Mouse (Mus musculus) naive thymus-derived CD4-positive, alpha-beta T cell, adult 5 months (primary cell): Measurements from ENCODE around the gene Gm27021. TPM values are rescaled to one million over a fixed set of nuclear protein-coding genes. Genes with fewer than 3 reads are reported as not detected.

Experiments
- polyA plus RNA-seq: library from polyadenylated mRNA; unstranded; fragments of 100-300 nt; shearing (Covaris generic); gene quantifications from one replicate; pipeline ENCODE4 v1.2.1, GENCODE M21; 2017

Gm27021 gene
- polyA plus RNA-seq, result not detected

DNA sequence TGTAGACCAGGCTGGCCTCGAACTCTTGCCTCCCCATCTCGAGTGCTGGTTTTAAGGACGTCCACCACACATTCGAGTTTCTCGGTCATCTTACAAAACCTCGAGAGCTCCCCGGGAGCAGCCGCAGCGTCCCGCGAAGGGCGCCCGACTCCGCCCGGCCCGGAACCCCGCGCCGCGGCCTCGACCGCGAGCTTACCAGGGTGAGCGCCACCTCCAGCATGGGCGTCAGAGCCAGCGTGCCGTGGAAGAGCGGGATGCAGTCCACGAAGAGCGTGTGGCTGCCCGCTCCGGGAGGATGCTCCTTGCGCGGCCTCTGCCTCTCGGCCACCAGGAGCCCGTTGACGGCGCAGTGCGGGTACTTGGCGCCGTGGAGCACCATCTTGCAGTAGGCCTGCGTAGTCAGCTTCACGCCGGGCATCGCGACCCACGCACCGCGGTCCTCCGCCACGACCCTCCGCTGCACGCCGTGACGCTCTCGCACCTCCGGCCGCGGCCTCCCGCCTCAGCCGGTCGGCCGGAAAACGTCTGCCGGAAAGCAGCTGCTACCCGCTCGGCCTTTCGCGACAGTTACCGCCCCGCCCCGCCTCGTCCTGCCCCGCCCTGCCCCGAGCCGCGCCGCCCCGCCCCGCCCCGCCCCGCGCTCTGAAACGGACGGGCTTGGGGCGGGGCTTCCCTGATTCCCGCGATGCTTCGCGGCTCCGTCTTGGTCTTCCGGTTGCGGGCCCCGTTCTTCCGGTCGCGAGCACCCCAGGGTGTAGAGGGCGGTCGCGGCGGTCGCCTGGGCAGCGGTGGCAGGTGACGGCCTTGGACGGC, at the start of gene Gm27021, which contains the start of gene Cox4i1:
Gm27021 (minus strand) TSS at position 519 of the 813 bp plus-strand sequence.
Cox4i1 (plus strand) TSS at position 662 of the 813 bp plus-strand sequence.

DNA sequence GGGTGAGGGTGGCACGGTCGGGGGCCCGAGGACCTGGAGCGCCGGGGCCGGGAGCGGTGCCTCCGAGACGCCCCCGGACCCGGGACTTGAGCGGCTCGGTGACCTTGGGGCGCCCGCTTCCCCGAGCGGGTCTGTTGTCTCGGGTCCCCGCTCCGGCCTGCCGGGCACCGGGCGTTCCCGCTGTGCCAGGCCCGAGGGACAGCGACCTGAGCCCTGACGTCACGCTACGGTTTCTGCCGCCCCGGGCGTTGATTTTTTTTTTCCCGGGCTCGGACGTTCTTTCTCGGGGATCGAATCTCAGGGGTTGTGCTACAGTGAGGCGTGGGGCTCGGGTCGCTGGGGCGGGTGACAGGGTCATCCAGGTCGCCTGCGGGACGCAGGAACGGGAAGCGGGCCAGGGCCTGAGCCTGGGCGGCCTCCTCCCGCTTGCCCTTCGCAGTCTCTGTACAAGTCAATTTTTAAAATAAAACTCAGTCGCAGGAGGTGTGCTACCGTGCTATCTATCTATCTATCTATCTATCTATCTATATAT, 561 bp upstream of the Gm27021 start, which contains the start of gene Emc8:
Emc8 (minus strand) TSS at position 200 of the 532 bp plus-strand sequence.

DNA sequence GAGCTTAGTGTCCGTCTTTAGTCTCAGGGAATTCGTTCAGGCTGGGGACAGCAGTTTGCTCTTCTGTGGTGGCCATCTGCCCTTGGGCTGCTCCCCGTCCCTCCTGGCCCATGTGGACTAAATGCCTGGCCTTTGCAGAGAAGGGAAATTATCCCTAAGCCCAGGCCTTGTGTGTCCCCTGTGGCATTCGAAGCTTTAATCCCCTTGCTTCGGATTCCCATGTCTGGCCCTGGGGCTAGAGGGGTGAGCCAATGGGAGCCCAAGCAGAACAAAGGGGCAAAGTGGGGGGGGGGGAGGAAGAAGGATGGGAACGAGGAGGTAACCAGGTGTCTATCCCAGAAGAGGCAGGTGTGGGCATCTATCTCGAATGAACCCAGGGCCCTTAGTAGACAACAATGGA, 20.3 kb downstream of the Gm27021 start, which contains the start of gene 1190005I06Rik:
1190005I06Rik (minus strand) TSS at position 101 of the 400 bp plus-strand sequence.

DNA sequence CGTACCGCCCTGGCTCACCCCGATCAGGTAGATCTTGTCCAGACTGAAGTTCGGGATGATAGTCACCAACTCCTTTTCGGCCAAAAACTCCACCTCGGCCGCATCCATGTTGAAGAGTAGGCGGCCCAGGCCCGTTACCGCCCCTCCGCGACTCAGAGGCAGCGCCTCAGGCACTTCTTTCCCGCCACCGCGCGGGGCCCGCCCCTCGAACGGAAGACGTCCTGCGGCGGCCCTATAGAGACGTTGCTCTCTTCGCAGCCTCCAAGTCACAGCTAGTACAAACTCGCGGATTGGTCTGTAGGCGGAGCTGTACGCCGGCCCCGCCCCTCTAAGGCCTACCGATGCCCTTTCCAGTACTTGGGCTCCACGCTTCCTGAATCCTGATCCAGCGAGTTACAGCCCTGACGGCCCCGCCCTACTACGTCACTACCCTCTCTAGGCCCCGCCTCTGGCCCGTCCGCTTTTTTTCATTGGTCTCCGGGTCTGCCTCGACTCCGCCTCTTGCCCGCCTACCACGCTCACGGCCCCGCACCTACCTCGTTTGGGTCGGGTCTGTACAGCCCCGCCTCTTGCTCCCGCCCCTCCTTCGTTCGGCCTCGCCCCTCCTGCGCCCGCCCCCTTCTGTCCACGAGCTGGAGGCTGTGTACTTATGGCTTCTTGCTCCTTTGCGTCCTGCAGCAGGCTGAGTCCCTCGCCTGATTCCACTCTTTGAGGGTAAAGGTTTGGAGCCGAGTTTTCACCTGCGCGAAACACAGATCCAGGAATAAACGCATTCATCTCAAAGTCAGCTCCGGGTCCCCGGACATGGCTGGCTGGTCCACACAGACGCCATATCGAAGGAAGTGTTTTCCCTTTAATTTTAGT, 78.7 kb downstream of the Gm27021 start, which contains the start of gene Gins2:
Gins2 (minus strand) TSS at position 397 of the 864 bp plus-strand sequence.

Other genes with a start within 250 kb of the Gm27021 start
- 3.3 TPM for gene Gins2, start 78.8 kb downstream of the Gm27021 start, polyA plus RNA-seq
- gene 1190005I06Rik, start 20.4 kb downstream of the Gm27021 start, polyA plus RNA-seq, result not detected
- 700 TPM for gene Cox4i1, start 143 bp upstream of the Gm27021 start, polyA plus RNA-seq
- 47.7 TPM for gene Emc8, start 494 bp upstream of the Gm27021 start, polyA plus RNA-seq
- 9.9 TPM for gene Irf8, start 68.3 kb upstream of the Gm27021 start, polyA plus RNA-seq